Mouse (Mus musculus) granulocyte monocyte progenitor cell, adult 5-6 weeks (primary cell): ENCODE results near the gene Gm5483. TPM values are rescaled to one million over a fixed set of nuclear protein-coding genes. Genes with fewer than 3 reads are reported as not detected.
"Not testable (repeated sequence)": the region's sequence is repeated elsewhere in the genome, so short reads cannot be mapped to it uniquely, and the experiment has no call there.

ENCODE experiments used
- ATAC-seq: replicated peaks from 2 replicates; pipeline ENCODE4 v1.8.0; 2016; ENCODE audit warnings: mild to moderate bottlenecking, moderate TSS enrichment, inconsistent platforms; ENCODE audit not compliant: poor library complexity, severe bottlenecking
- total RNA-seq, 2 experiments: library from RNA; stranded (forward) in 1 of 2; stranded (reverse) in 1 of 2; fragments of 200-712, 200-1000 nt in 1 of 2; fragments of >200 nt in 1 of 2; fragmentation: Nextera tagmentation in 1 of 2; gene quantifications; 2 replicates each; pipeline ENCODE4 v1.2.3; 2014 to 2017

Gm5483 gene
- not detected in 2 replicates for total RNA-seq (2014; fragmentation: Nextera tagmentation)
- 4.6 TPM in 1 of 2 replicates, not detected in the other for total RNA-seq (2017)

DNA sequence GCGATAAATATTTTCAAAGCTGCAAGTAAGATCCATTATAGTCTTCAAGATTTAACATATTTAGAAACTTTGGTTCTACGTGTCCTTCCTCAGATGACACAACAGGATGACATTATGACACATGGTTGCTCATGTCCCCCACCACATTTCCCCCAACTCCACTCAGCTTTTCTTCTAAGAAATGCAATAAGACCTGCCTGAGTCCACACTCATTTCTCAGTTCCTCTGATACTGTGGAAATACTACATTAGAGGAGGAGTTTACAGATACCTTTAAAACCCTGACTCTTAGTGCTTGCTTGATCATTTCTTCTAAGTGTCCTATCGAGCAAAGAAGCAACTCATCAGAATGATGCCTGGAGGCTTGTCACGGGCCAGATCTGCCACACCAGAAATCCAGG lies at the start of gene Gm5483:
Gene Gm5483, plus strand, starts transcription at position 301 of the 400 bp plus-strand sequence.
- not testable (repeated sequence) for ATAC-seq

GRCm38 (mm10) chr16:36138201-36138600 lies 45.8 kb upstream of the Gm5483 start:
- ATAC-seq = no peak

DNA sequence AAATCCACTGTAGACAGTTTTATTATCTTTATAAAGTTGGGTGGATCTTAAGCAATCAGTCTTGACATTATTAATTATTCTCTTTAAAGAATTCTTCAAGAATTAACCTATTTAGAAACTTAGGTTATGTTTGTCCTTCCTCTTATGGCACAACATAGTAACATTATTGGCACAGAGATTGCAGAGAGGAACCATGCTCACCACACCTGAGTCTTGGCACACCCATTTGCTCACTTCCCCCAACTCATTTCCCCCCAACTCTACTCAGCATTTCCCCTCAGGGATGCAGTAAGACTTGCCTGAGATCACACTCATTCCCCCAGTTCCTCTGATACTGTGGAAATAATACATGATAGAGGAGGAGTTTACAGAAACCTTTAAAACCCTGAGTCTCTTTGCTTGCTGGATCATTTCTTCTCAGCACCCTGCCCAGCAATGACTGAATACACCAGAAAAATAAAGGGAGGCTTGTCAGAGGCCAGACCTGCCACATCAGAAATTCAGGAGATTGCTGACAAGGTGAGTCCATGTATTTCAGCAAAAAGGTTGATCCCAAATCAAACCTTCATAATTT lies 27.5 kb upstream of the Gm5483 start, which contains the start of gene Stfa2l1:
Gene Stfa2l1, plus strand, starts transcription at position 410 of the 574 bp plus-strand sequence.
- ATAC-seq = no peak

DNA sequence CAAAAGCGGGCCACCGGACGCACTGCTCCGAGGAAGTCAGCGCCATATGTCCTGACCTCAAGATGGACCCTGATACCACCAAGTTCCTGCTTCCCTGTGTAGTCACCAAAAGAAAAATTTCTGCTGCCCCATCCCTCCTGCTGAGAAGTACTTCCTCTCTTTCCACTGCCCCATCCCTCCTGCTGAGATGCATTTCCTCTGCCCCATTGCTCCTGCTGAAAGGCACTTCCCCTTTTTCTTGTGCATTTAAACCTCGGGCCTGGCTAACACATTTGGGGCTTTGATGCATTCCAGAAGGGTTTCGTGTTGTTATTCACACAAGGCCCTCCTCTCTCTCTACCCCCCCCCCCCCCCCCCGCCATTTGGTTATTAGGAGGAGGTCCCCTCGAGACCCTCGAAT lies 16.2 kb upstream of the Gm5483 start:
- ATAC-seq = not testable (repeated sequence)

- ATAC-seq = no peak
Observed at GRCm38 (mm10) chr16:36176108-36176507, 7.9 kb upstream of the Gm5483 start.

- ATAC-seq = no peak
Observed at GRCm38 (mm10) chr16:36179910-36180309, 4.1 kb upstream of the Gm5483 start.

GRCm38 (mm10) chr16:36199226-36199625 lies 15.2 kb downstream of the Gm5483 start:
- no peak for ATAC-seq

DNA sequence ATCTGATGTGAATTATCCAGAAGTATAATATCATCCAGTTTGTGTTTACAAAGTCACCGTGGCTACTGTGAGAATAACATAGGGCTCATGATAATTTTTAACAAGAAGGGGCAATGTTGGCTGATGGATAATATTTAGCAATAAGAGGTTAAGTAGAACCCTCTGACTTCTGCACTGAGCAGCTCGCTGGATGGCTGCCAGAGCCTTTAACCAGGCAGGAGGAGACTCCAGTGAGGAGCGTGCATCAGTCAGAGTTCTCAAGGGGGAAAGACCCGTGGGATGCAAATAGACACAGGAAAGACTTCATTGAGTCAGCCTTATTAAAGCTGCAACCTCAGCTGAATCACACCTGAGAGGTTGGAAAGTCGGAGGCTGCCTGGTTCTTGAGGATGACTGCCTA lies 19.8 kb downstream of the Gm5483 start:
- ATAC-seq = no peak

DNA sequence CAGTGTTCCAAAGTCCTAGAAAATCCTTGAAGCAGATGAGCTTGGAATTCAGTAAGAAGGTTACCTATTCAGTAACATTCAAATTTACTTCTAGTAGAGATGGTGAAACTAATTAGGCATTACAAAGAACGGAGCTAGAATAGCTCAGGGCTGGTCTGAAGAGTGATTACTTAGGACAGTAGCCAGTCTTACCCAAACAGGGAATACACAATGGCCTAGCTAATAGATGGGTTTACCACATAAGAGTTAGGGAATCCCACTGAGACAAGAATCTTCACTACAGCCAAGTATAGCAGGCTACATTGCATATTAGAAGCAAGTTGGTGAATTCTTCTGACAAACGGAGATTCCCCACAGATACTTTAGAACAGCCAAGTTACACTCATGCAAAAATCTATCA lies 21.7 kb downstream of the Gm5483 start:
- ATAC-seq = not testable (repeated sequence)

DNA sequence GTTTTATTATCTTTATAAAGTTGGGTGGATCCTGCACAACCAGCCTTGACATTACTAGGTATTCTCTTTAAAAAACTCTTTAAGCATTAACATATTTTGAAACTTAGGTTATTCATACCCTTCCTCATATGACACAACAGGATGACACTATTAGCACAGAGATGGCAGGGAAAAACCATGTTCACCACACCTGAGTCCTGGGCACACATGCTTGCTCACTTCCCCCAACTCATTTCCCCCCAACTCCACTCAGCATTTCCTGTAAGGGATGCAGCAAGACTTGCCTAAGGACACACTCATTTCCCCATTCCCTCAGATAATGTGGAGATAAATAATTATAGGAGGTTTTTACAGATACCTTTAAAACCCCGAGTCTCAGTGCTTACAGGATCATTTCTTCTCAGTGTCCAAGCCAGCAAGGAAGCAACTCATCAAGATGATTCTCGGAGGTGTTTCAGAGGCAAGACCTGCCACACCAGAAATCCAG lies 26.0 kb downstream of the Gm5483 start, which contains the start of gene Gm5416:
Gene Gm5416, plus strand, starts transcription at position 437 of the 487 bp plus-strand sequence.
- ATAC-seq = no peak

GRCm38 (mm10) chr16:36221168-36221567 lies 37.2 kb downstream of the Gm5483 start, which contains the start of gene 2010005H15Rik:
Gene 2010005H15Rik (plus strand): TSS chr16:36221468.
- not testable (repeated sequence) for ATAC-seq

Other genes with a start within 250 kb of the Gm5483 start
- gene Parp9, start 245.7 kb upstream of the Gm5483 start, total RNA-seq (2014; fragmentation: Nextera tagmentation) = 14.7 and 15.7 TPM in 2 replicates
- 20.4 and 24.1 TPM in 2 replicates for gene Parp9, start 245.7 kb upstream of the Gm5483 start, total RNA-seq (2017)
- gene Dtx3l, start 245.1 kb upstream of the Gm5483 start, total RNA-seq (2014; fragmentation: Nextera tagmentation) = 21.9 and 28.5 TPM in 2 replicates
- 29.4 and 36.2 TPM in 2 replicates for gene Dtx3l, start 245.1 kb upstream of the Gm5483 start, total RNA-seq (2017)
- gene Kpna1, start 205.5 kb upstream of the Gm5483 start, total RNA-seq (2014; fragmentation: Nextera tagmentation) = 40.6 and 41.1 TPM in 2 replicates
- gene Kpna1, start 205.5 kb upstream of the Gm5483 start, total RNA-seq (2017) = 35.1 and 42.2 TPM in 2 replicates
- gene Wdr5b, start 143.0 kb upstream of the Gm5483 start, total RNA-seq (2014; fragmentation: Nextera tagmentation) = 6.0 and 7.8 TPM in 2 replicates
- gene Wdr5b, start 143.0 kb upstream of the Gm5483 start, total RNA-seq (2017) = 7.0 and 8.8 TPM in 2 replicates
- gene Fam162a, start 112.6 kb upstream of the Gm5483 start, total RNA-seq (2014; fragmentation: Nextera tagmentation) = 101 and 196 TPM in 2 replicates
- 79.5 and 114 TPM in 2 replicates for gene Fam162a, start 112.6 kb upstream of the Gm5483 start, total RNA-seq (2017)
- gene Ccdc58, start 112.5 kb upstream of the Gm5483 start, total RNA-seq (2014; fragmentation: Nextera tagmentation) = 61.8 and 98.5 TPM in 2 replicates
- 107 and 144 TPM in 2 replicates for gene Ccdc58, start 112.5 kb upstream of the Gm5483 start, total RNA-seq (2017)
- not detected in 2 replicates for gene Csta1, start 53.0 kb upstream of the Gm5483 start, total RNA-seq (2014; fragmentation: Nextera tagmentation)
- not detected in 2 replicates for gene Csta1, start 53.0 kb upstream of the Gm5483 start, total RNA-seq (2017)
- gene Stfa2l1, start 27.4 kb upstream of the Gm5483 start, total RNA-seq (2014; fragmentation: Nextera tagmentation) = not detected in 2 replicates
- not detected in 2 replicates for gene Stfa2l1, start 27.4 kb upstream of the Gm5483 start, total RNA-seq (2017)
- not detected in 2 replicates for gene Gm5416, start 26.2 kb downstream of the Gm5483 start, total RNA-seq (2014; fragmentation: Nextera tagmentation)
- not detected in 2 replicates for gene Gm5416, start 26.2 kb downstream of the Gm5483 start, total RNA-seq (2017)
- gene 2010005H15Rik, start 37.3 kb downstream of the Gm5483 start, total RNA-seq (2014; fragmentation: Nextera tagmentation) = not detected in 2 replicates
- not detected in 2 replicates for gene 2010005H15Rik, start 37.3 kb downstream of the Gm5483 start, total RNA-seq (2017)
- not detected in 2 replicates for gene Stfa1, start 92.7 kb downstream of the Gm5483 start, total RNA-seq (2014; fragmentation: Nextera tagmentation)
- gene Stfa1, start 92.7 kb downstream of the Gm5483 start, total RNA-seq (2017) = not detected in 2 replicates
- gene BC117090, start 150.1 kb downstream of the Gm5483 start, total RNA-seq (2014; fragmentation: Nextera tagmentation) = not detected in 2 replicates
- gene BC117090, start 150.1 kb downstream of the Gm5483 start, total RNA-seq (2017) = not detected in 2 replicates
- not detected in 2 replicates for gene BC100530, start 183.5 kb downstream of the Gm5483 start, total RNA-seq (2014; fragmentation: Nextera tagmentation)
- gene BC100530, start 183.5 kb downstream of the Gm5483 start, total RNA-seq (2017) = not detected in 2 replicates
- not detected in 2 replicates for gene Stfa2, start 224.2 kb downstream of the Gm5483 start, total RNA-seq (2014; fragmentation: Nextera tagmentation)
- gene Stfa2, start 224.2 kb downstream of the Gm5483 start, total RNA-seq (2017) = not detected in 2 replicates